Mouse (Mus musculus) gastrocnemius, adult 8-10 months (tissue): ENCODE results near the gene Dppa5a. TPM values are rescaled to one million over a fixed set of nuclear protein-coding genes. Genes with fewer than 3 reads are reported as not detected.
A peak's percentile ranks its signal among the peaks of the same experiment; 100 is the strongest.
"Not testable (repeated sequence)": the region's sequence is repeated elsewhere in the genome, so short reads cannot be mapped to it uniquely, and the experiment has no call there.

ENCODE experiments used
- DNase-seq, 2 experiments: peaks; one replicate each; pipeline ENCODE4 v3.0.0; 2022; ENCODE audit warnings: low spot score in 2 of 2
- total RNA-seq, 4 experiments: library from RNA; stranded (reverse); gene quantifications; 2 replicates each; pipeline ENCODE4 v1.2.4; 2022

The Dppa5a gene
- not detected for total RNA-seq

GRCm38 (mm10) chr9:78367959-78368358 lies at the start of gene Dppa5a:
TSS of gene Dppa5a (minus strand) at chr9:78368177.
- DNase-seq, result not testable (repeated sequence)

GRCm38 (mm10) chr9:78401596-78401995 lies 33.6 kb upstream of the Dppa5a start:
- no peak for DNase-seq

- DNase-seq, result no peak
Observed at GRCm38 (mm10) chr9:78400570-78400969, 32.6 kb upstream of the Dppa5a start.

GRCm38 (mm10) chr9:78396517-78396916 lies 28.5 kb upstream of the Dppa5a start:
- DNase-seq, result no peak

- DNase-seq, result peak in 1 of 2 experiments; percentile 4
Observed at GRCm38 (mm10) chr9:78395630-78396351, 27.8 kb upstream of the Dppa5a start, which contains the start of gene Ddx43. TSS of gene Ddx43 (plus strand) at chr9:78395777.

- no peak for DNase-seq
Observed at GRCm38 (mm10) chr9:78395244-78395629, 27.3 kb upstream of the Dppa5a start.

GRCm38 (mm10) chr9:78394602-78395001 lies 26.6 kb upstream of the Dppa5a start:
- no peak for DNase-seq

GRCm38 (mm10) chr9:78393741-78394140 lies 25.8 kb upstream of the Dppa5a start:
- DNase-seq, result no peak

GRCm38 (mm10) chr9:78389981-78390380 lies 22.0 kb upstream of the Dppa5a start:
- no peak for DNase-seq

- DNase-seq, result no peak
Observed at GRCm38 (mm10) chr9:78386947-78387346, 19.0 kb upstream of the Dppa5a start.

GRCm38 (mm10) chr9:78385893-78386292 lies 17.9 kb upstream of the Dppa5a start:
- no peak for DNase-seq

GRCm38 (mm10) chr9:78378113-78378785 lies 10.3 kb upstream of the Dppa5a start, which contains the start of gene Ooep:
TSS of gene Ooep (minus strand) at chr9:78378725.
- no peak for DNase-seq

GRCm38 (mm10) chr9:78377546-78377945 lies 9.6 kb upstream of the Dppa5a start:
- no peak for DNase-seq

- no peak for DNase-seq
Observed at GRCm38 (mm10) chr9:78375486-78375885, 7.5 kb upstream of the Dppa5a start.

GRCm38 (mm10) chr9:78374885-78375389 lies 7.0 kb upstream of the Dppa5a start:
- no peak for DNase-seq

- DNase-seq, result no peak
Observed at GRCm38 (mm10) chr9:78374397-78374796, 6.4 kb upstream of the Dppa5a start.

- DNase-seq, result no peak
Observed at GRCm38 (mm10) chr9:78372827-78373504, 5.0 kb upstream of the Dppa5a start.

GRCm38 (mm10) chr9:78371441-78371840 lies 3.5 kb upstream of the Dppa5a start:
- no peak for DNase-seq

- DNase-seq, result no peak
Observed at GRCm38 (mm10) chr9:78369786-78370185, 1.8 kb upstream of the Dppa5a start.

- no peak for DNase-seq
Observed at GRCm38 (mm10) chr9:78369349-78369748, 1.4 kb upstream of the Dppa5a start.

GRCm38 (mm10) chr9:78368671-78369293 lies 805 bp upstream of the Dppa5a start:
- no peak for DNase-seq
